Comparison of ENCODE assay signal across 15 mouse cellular contexts in genomic region chr11:46314534-46314933, GRCm38 (mm10). TPM values are rescaled to one million over a fixed set of nuclear protein-coding genes. Genes with fewer than 3 reads are reported as not detected.
DNase-seq lines count a peak whose midpoint lies in the region; ATAC-seq lines count a peak whose summit lies in the region.
"Had no signal": no experiment of that assay in that cellular context is flagged by ENCODE, and none has a peak within 500 bp of the region (broad histone marks: within the 10 kb centered on the region; RNA-seq: fewer than 3 reads in every experiment).

No protein-coding gene starts in this region.

- no peaks in the 10 kb centered on the region for H3K36me3 ChIP-seq in embryonic facial prominence, embryonic 14.5 days (ENCODE audit: control insufficient read depth, insufficient read depth, low read length)
- H3K36me3 ChIP-seq in embryonic facial prominence, embryonic 10.5 days (replicated peaks): no peaks in the 10 kb centered on the region
- no peaks in the 10 kb centered on the region for H3K36me3 ChIP-seq in liver, embryonic 16.5 days (ENCODE audit: control insufficient read depth, insufficient read depth)
- H3K36me3 ChIP-seq in liver, embryonic 11.5 days (ENCODE audit: control insufficient read depth, insufficient read depth, low read length): no peaks in the 10 kb centered on the region
- no peaks in the 10 kb centered on the region for H3K36me3 ChIP-seq in limb, embryonic 13.5 days
- H3K36me3 ChIP-seq in hindbrain, embryonic 11.5 days (ENCODE audit: control insufficient read depth, insufficient read depth, low read length): no peaks in the 10 kb centered on the region
- H3K36me3 ChIP-seq: hindbrain, embryonic 15.5 days; midbrain, embryonic 12.5 days had no signal

- no peak overlapping the region for H3K9ac ChIP-seq in embryonic facial prominence, embryonic 14.5 days (ENCODE audit: low read depth, low read length)
- H3K9ac ChIP-seq in liver, embryonic 16.5 days (ENCODE audit: low read depth, low read length): no peak overlapping the region
- no peak overlapping the region for H3K9ac ChIP-seq in liver, embryonic 11.5 days (ENCODE audit: low read depth, low read length)
- no peak overlapping the region for H3K9ac ChIP-seq in limb, embryonic 13.5 days
- H3K9ac ChIP-seq in hindbrain, embryonic 11.5 days (ENCODE audit: low read depth, low read length): no peak overlapping the region
- H3K9ac ChIP-seq: hindbrain, embryonic 15.5 days; midbrain, embryonic 12.5 days had no signal

- peaks cover 17% of the 10 kb centered on the region for H3K4me1 ChIP-seq in embryonic facial prominence, embryonic 14.5 days (ENCODE audit: control insufficient read depth, insufficient read depth, low read length)
- peaks cover 34% of the 10 kb centered on the region for H3K4me1 ChIP-seq in embryonic facial prominence, embryonic 10.5 days
- H3K4me1 ChIP-seq in liver, embryonic 16.5 days (ENCODE audit: control insufficient read depth, low read depth, low read length): peaks cover 10% of the 10 kb centered on the region
- peaks cover 9% of the 10 kb centered on the region; the same call in 1 of the 2 replicates for H3K4me1 ChIP-seq in liver, embryonic 11.5 days (replicated peaks; ENCODE audit: control insufficient read depth, insufficient read depth, low read length)
- peaks cover 42% of the 10 kb centered on the region for H3K4me1 ChIP-seq in limb, embryonic 13.5 days
- H3K4me1 ChIP-seq in hindbrain, embryonic 11.5 days (replicated peaks; ENCODE audit: control insufficient read depth, insufficient read depth, low read length): peaks cover 2% of the 10 kb centered on the region; the same call in 1 of the 2 replicates

- no peak overlapping the region for H3K4me3 ChIP-seq in embryonic facial prominence, embryonic 14.5 days (ENCODE audit: low read depth, low read length)
- H3K4me3 ChIP-seq in embryonic facial prominence, embryonic 10.5 days: no peak overlapping the region
- H3K4me3 ChIP-seq in liver, embryonic 16.5 days (ENCODE audit: low read depth, low read length): no peak overlapping the region
- no peak overlapping the region for H3K4me3 ChIP-seq in liver, embryonic 11.5 days (ENCODE audit: low read depth, low read length)
- no peak overlapping the region for H3K4me3 ChIP-seq in limb, embryonic 13.5 days
- no peak overlapping the region for H3K4me3 ChIP-seq in hindbrain, embryonic 11.5 days (ENCODE audit: low read depth, low read length)
- H3K4me3 ChIP-seq: hindbrain, embryonic 15.5 days; midbrain, embryonic 12.5 days had no signal

- H3K27me3 ChIP-seq in embryonic facial prominence, embryonic 14.5 days (replicated peaks; ENCODE audit: control insufficient read depth, insufficient read depth, low read length): peaks cover 11% of the 10 kb centered on the region
- H3K27me3 ChIP-seq in embryonic facial prominence, embryonic 10.5 days (replicated peaks; ENCODE audit: low read depth, poor library complexity, severe bottlenecking): peaks cover 23% of the 10 kb centered on the region
- H3K27me3 ChIP-seq in liver, embryonic 16.5 days (ENCODE audit: control insufficient read depth, insufficient read depth, low read depth, low read length): peaks cover 13% of the 10 kb centered on the region
- 0 out of 2 replicates have a peak, but pooled peaks cover 2% of the 10 kb centered on the region for H3K27me3 ChIP-seq in liver, embryonic 11.5 days (replicated peaks; ENCODE audit: control insufficient read depth, insufficient read depth, low read length)
- no peaks in the 10 kb centered on the region; the same call in 1 of the 2 replicates for H3K27me3 ChIP-seq in limb, embryonic 13.5 days
- H3K27me3 ChIP-seq in hindbrain, embryonic 11.5 days (ENCODE audit: control insufficient read depth, insufficient read depth, low read length): no peaks in the 10 kb centered on the region
- H3K27me3 ChIP-seq: hindbrain, embryonic 15.5 days had no signal

- WGBS in embryonic facial prominence, embryonic 14.5 days: 59% methylated on average over 7 of the region's 7 CpGs
- 81% methylated on average over 7 of the region's 7 CpGs for WGBS in embryonic facial prominence, embryonic 10.5 days
- WGBS in liver, embryonic 16.5 days (ENCODE audit: insufficient replicate concordance): 13% methylated on average over 7 of the region's 7 CpGs
- WGBS in liver, embryonic 11.5 days: 52% methylated on average over 7 of the region's 7 CpGs
- WGBS in limb, embryonic 13.5 days: 39% methylated on average over 7 of the region's 7 CpGs
- WGBS in hindbrain, embryonic 11.5 days: 80% methylated on average over 7 of the region's 7 CpGs

- no peak overlapping the region for H3K4me2 ChIP-seq in embryonic facial prominence, embryonic 14.5 days (ENCODE audit: low read depth, low read length)
- H3K4me2 ChIP-seq in liver, embryonic 16.5 days (ENCODE audit: low read depth, low read length): no peak overlapping the region
- H3K4me2 ChIP-seq in liver, embryonic 11.5 days: no peak overlapping the region
- no peak overlapping the region for H3K4me2 ChIP-seq in limb, embryonic 13.5 days (replicated peaks)
- no peak overlapping the region for H3K4me2 ChIP-seq in hindbrain, embryonic 11.5 days (replicated peaks; ENCODE audit: low read depth, low read length)
- H3K4me2 ChIP-seq: hindbrain, embryonic 15.5 days; midbrain, embryonic 12.5 days had no signal

- no peak for ATAC-seq in embryonic facial prominence, embryonic 14.5 days (ENCODE audit: low read depth)
- 0 out of 2 replicates have a peak, but pooled peaks have one; percentile 16 for ATAC-seq in liver, embryonic 16.5 days (ENCODE audit: low read depth)
- ATAC-seq in liver, embryonic 11.5 days (replicated peaks; ENCODE audit: low FRiP score): no peak
- no peak for ATAC-seq in limb, embryonic 13.5 days (ENCODE audit: low FRiP score, low read depth)
- ATAC-seq in megakaryocyte progenitor cell, adult 5-6 weeks (replicated peaks; ENCODE audit: poor library complexity): peak; percentile 50
- ATAC-seq in hindbrain, embryonic 11.5 days (ENCODE audit: low FRiP score): no peak

- DNase-seq in embryonic facial prominence, embryonic 14.5 days (ENCODE audit: low spot score): peak; percentile 34
- DNase-seq in embryonic facial prominence, embryonic 10.5 days (ENCODE audit: low spot score): no peak
- DNase-seq in liver, embryonic 11.5 days (ENCODE audit: low spot score): no peak
- DNase-seq in hindbrain, embryonic 11.5 days (ENCODE audit: low spot score): no peak
- no peak for DNase-seq in layer of hippocampus, postnatal 25 days (ENCODE audit: extremely low spot score in 1 of 2, low spot score in 1 of 2)
- DNase-seq: adrenal gland, postnatal 36 days; cerebellum, adult 11-12 months; gastrocnemius, postnatal 25 days; kidney, adult 9 months; retina, postnatal 1 day had no signal

- H3K9me3 ChIP-seq in embryonic facial prominence, embryonic 14.5 days (ENCODE audit: control insufficient read depth, low read length): no peaks in the 10 kb centered on the region
- H3K9me3 ChIP-seq in embryonic facial prominence, embryonic 10.5 days: no peaks in the 10 kb centered on the region
- no peaks in the 10 kb centered on the region for H3K9me3 ChIP-seq in liver, embryonic 16.5 days (replicated peaks; ENCODE audit: control insufficient read depth, low read length)
- no peaks in the 10 kb centered on the region for H3K9me3 ChIP-seq in liver, embryonic 11.5 days (ENCODE audit: control insufficient read depth, low read length)
- no peaks in the 10 kb centered on the region for H3K9me3 ChIP-seq in limb, embryonic 13.5 days
- no peaks in the 10 kb centered on the region for H3K9me3 ChIP-seq in hindbrain, embryonic 11.5 days (ENCODE audit: control insufficient read depth, low read length)
- H3K9me3 ChIP-seq: hindbrain, embryonic 15.5 days; midbrain, embryonic 12.5 days had no signal

- no peak overlapping the region for H3K27ac ChIP-seq in embryonic facial prominence, embryonic 14.5 days (replicated peaks; ENCODE audit: low read depth, low read length)
- no peak overlapping the region for H3K27ac ChIP-seq in embryonic facial prominence, embryonic 10.5 days (replicated peaks)
- H3K27ac ChIP-seq in liver, embryonic 16.5 days (ENCODE audit: low read length): peak overlapping the region; percentile 26; the same call in 1 of the 2 replicates
- H3K27ac ChIP-seq in liver, embryonic 11.5 days (ENCODE audit: low read depth, low read length): no peak overlapping the region
- peak overlapping the region; percentile 33; the same call in 1 of the 2 replicates for H3K27ac ChIP-seq in limb, embryonic 13.5 days
- no peak overlapping the region for H3K27ac ChIP-seq in hindbrain, embryonic 11.5 days (ENCODE audit: low read depth, low read length)
- H3K27ac ChIP-seq: hindbrain, embryonic 15.5 days; midbrain, embryonic 12.5 days had no signal

RNA-seq across cellular contexts. Expression of gene Cyfip2, which starts 1.9 kb away (rescaled TPM):
- 13.4 TPM in 2 replicates for polyA plus RNA-seq in embryonic facial prominence, embryonic 14.5 days (2014; fragmentation: Nextera tagmentation; extraction: Ambion mirVana)
- 17.4 and 18.3 TPM in 2 replicates for polyA plus RNA-seq in embryonic facial prominence, embryonic 10.5 days (2016; fragmentation: Nextera tagmentation; extraction: Ambion mirVana)
- 4.6 and 5.7 TPM in 2 replicates for polyA plus RNA-seq in liver, embryonic 16.5 days (2015; fragmentation: Nextera tagmentation; extraction: Ambion mirVana)
- 8.7 and 8.9 TPM in 2 replicates for polyA plus RNA-seq in liver, embryonic 11.5 days (2014; fragmentation: Nextera tagmentation; extraction: Ambion mirVana)
- polyA plus RNA-seq in limb, embryonic 13.5 days (2015; fragmentation: Nextera tagmentation; extraction: Ambion mirVana): 11.0 and 14.1 TPM in 2 replicates
- 121 and 122 TPM in 2 replicates for total RNA-seq in megakaryocyte progenitor cell, adult 5-6 weeks (2015)
- total RNA-seq in megakaryocyte progenitor cell, adult 5-6 weeks (2017): 48.6 and 53.3 TPM in 2 replicates
- polyA plus RNA-seq in hindbrain, embryonic 11.5 days (2014; fragmentation: Nextera tagmentation; extraction: Ambion mirVana): 56.7 and 60.0 TPM in 2 replicates
- 100 to 1,000 TPM; 483 to 493 TPM for total RNA-seq in layer of hippocampus, postnatal 25 days (2021)

Comparison
In these comparisons a context has a peak if more than half of its experiments do, and no peak if none do; other contexts are left out.
1. ATAC-seq: peak in liver, embryonic 16.5 days (single experiment) and megakaryocyte progenitor cell, adult 5-6 weeks (single experiment); none in embryonic facial prominence, embryonic 14.5 days (single experiment), liver, embryonic 11.5 days (single experiment), limb, embryonic 13.5 days (single experiment) and hindbrain, embryonic 11.5 days (single experiment).
2. H3K27ac ChIP-seq: peak in liver, embryonic 16.5 days (single experiment) and limb, embryonic 13.5 days (single experiment); none in embryonic facial prominence, embryonic 14.5 days (single experiment), embryonic facial prominence, embryonic 10.5 days (single experiment), liver, embryonic 11.5 days (single experiment) and hindbrain, embryonic 11.5 days (single experiment).